Mouse (Mus musculus) forebrain, embryonic 14.5 days (tissue): ENCODE measurements at regions not wholly inside any gene's neighbourhood (a gene's known extent, or its start where the extent isn't known, plus 50 kb on each side); places are given as distances from the start of the nearest gene placed in this dataset.
A peak's percentile ranks its signal among the peaks of the same experiment; 100 is the strongest.
"Not testable (repeated sequence)": the region's sequence is repeated elsewhere in the genome, so short reads cannot be mapped to it uniquely, and the experiment has no call there.

ENCODE experiments used
- ATAC-seq: fragments of 200-750 bp; cut with Nextera tagmentation; 2 replicates; pipeline ENCODE4 v1.8.0; 2017; ENCODE audit warnings: mild to moderate bottlenecking, moderate library complexity
- DNase-seq: peaks from one replicate; pipeline ENCODE4 v3.0.0-alpha.2; 2015; ENCODE audit warnings: low spot score
- H3K27ac ChIP-seq: fragments of 300-500 bp; sonication (generic); 2 replicates; pipeline ENCODE4 v1.5.1; 2014; ENCODE audit warnings: low read depth, mild to moderate bottlenecking, control low read depth, low read length, moderate library complexity
- H3K27me3 ChIP-seq: fragments of 300-500 bp; sonication (generic); replicated peaks from 2 replicates; pipeline ENCODE4 v1.6.1; 2014; ENCODE audit warnings: low read length, control low read depth, mixed read lengths; ENCODE audit not compliant: control insufficient read depth, insufficient read depth
- H3K36me3 ChIP-seq: fragments of 300-500 bp; sonication (generic); 2 replicates; pipeline ENCODE4 v1.6.1; 2014; ENCODE audit warnings: low read length, control low read depth; ENCODE audit not compliant: control insufficient read depth, insufficient read depth
- H3K4me1 ChIP-seq: fragments of 300-500 bp; sonication (generic); 2 replicates; pipeline ENCODE4 v1.6.1; 2014; ENCODE audit warnings: antibody characterized with exemption, low read length, control low read depth; ENCODE audit not compliant: control insufficient read depth, insufficient read depth
- H3K4me2 ChIP-seq: fragments of 300-500 bp; sonication (generic); 2 replicates; pipeline ENCODE4 v1.6.1; 2014; ENCODE audit warnings: mild to moderate bottlenecking, control low read depth, low read length
- H3K4me3 ChIP-seq: fragments of 300-500 bp; sonication (generic); 2 replicates; pipeline ENCODE4 v1.5.1; 2014; ENCODE audit warnings: low read depth, low read length, control low read depth
- H3K9ac ChIP-seq: fragments of 300-500 bp; sonication (generic); 2 replicates; pipeline ENCODE4 v1.6.1; 2014; ENCODE audit warnings: mild to moderate bottlenecking, low read length, control low read depth, moderate library complexity
- H3K9me3 ChIP-seq: fragments of 300-500 bp; sonication (generic); replicated peaks from 2 replicates; pipeline ENCODE4 v1.6.1; 2016; ENCODE audit warnings: low read length, control low read depth, mixed read lengths; ENCODE audit not compliant: control insufficient read depth
- WGBS: fragments of 180-500 bp; shearing (Covaris S2); extraction: QIAGEN DNeasy Blood & Tissue Kit; methylation state at CpG from one replicate; pipeline ENCODE4 v1.1.7; 2014; 5-methylcytosine and 5-hydroxymethylcytosine counted together

- Histone ChIP-seq H3K27me3 (no peaks in the 10 kb centered on the region), H3K4me2 (no peak overlapping the region), H3K4me3 (no peak overlapping the region), H3K36me3 (no peaks in the 10 kb centered on the region), H3K9me3 (no peaks in the 10 kb centered on the region), H3K4me1 (no peaks in the 10 kb centered on the region), H3K27ac (no peak overlapping the region), H3K9ac (no peak overlapping the region)
- DNase-seq (no peak), ATAC-seq (no peak)
- WGBS: 19% methylated on average over 2 of the region's 2 CpGs
Measured at GRCm38 (mm10) chr13:6922357-6922721, 273.8 kb upstream of the Pfkp start.

DNA sequence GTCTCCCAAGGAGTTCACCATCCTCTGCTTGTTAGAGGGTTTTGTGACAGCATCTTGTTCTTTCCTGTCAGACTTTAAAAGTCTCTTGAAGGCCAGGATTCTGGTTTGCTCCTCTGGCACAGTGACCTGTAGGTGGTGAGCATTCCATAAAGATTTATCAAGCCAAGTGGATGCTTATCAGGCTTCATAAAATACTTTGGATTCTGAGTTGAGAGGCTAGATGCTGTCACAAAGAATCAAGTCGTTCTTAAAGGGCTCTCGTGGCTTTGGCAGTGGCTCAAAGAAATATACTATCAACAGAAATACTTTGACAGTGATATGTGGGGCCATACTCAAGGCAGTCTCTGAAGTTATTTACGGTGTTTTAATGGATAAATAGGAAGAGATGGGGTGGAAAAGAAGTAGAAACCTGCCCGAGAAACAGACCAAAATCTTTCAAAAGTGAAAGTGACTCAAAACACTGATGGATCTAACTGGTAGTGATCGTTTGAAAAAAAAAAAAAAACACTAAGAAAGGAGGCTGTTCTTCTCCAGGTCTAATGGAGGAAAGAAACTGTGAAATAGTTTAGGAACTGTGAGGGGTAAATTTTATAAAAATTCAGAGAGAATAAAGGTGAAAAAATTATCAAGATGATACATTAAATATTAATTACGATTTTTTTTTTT is 273.2 kb upstream of the Pfkp start:
- no peaks in the 10 kb centered on the region for H3K27me3 ChIP-seq
- no peak overlapping the region for H3K4me2 ChIP-seq
- H3K4me3 ChIP-seq: no peak overlapping the region
- H3K9me3 ChIP-seq: no peaks in the 10 kb centered on the region
- H3K9ac ChIP-seq: no peak overlapping the region
- no peak overlapping the region for H3K27ac ChIP-seq
- DNase-seq (no peak), ATAC-seq (no peak)
- H3K36me3 ChIP-seq: no peaks in the 10 kb centered on the region
- 62% methylated on average over 6 of the region's 6 CpGs for WGBS
- H3K4me1 ChIP-seq: no peaks in the 10 kb centered on the region

- no peak overlapping the region for H3K4me3 ChIP-seq
- no peaks in the 10 kb centered on the region for H3K4me1 ChIP-seq
- H3K27me3 ChIP-seq: no peaks in the 10 kb centered on the region
- no peak for ATAC-seq
- no peaks in the 10 kb centered on the region for H3K36me3 ChIP-seq
- no peak overlapping the region for H3K27ac ChIP-seq
- no peak for DNase-seq
- no peaks in the 10 kb centered on the region for H3K9me3 ChIP-seq
- H3K4me2 ChIP-seq: no peak overlapping the region
- H3K9ac ChIP-seq: no peak overlapping the region
Measured at GRCm38 (mm10) chr13:6906000-6906399, 257.4 kb upstream of the Pfkp start.

DNA sequence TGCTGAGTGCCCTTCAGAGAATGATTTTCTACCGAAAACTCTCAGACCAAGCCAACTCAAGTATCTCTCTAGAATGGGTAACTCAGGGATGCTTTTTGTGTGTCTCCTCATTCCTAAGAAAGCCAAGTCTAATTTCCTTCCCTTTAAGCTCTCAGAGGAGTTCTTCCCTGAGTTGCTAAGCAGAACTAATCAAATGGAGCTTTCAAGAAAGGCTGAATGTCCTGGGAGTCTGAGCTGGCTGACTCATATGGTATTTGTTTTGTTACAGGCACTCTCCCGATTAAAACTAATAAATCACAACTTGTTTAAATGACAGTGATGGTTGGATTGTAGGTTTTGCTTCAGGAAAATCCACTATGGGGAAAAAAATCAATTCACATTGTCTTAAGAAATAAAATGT is 253.1 kb upstream of the Pfkp start:
- ATAC-seq (no peak), DNase-seq (no peak)
- WGBS: 90% methylated on average over 2 of the region's 2 CpGs

DNA sequence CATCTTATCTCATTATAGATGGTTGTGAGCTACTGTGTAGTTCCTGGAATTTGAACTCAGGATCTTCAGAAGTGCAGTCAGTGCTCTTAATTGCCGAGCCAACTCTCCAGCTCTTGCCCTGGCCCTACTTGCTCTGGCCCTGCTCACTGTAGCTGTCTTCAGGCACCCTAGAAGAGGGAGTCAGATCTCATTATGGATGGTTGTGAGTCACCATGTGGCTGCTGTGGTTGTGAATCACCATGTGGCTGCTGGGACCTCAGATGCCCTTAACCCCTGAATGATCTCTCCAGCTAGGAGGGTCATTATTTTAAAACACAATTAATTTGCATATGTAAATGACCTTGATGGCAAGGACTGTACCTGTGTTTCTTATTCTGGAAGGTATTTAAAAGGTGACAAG is 249.1 kb upstream of the Pfkp start:
- no peaks in the 10 kb centered on the region for H3K36me3 ChIP-seq
- ATAC-seq: peak; percentile 34; the same call in 1 of the 2 replicates
- 84% methylated on average over 1 of the region's 1 CpGs for WGBS
- no peak for DNase-seq
- H3K4me2 ChIP-seq: no peak overlapping the region
- no peaks in the 10 kb centered on the region for H3K27me3 ChIP-seq
- H3K9me3 ChIP-seq: no peaks in the 10 kb centered on the region
- H3K4me1 ChIP-seq: no peaks in the 10 kb centered on the region
- H3K4me3 ChIP-seq: no peak overlapping the region
- no peak overlapping the region for H3K9ac ChIP-seq
- H3K27ac ChIP-seq: no peak overlapping the region

More for the DNA sequence above, 253.1 kb upstream of the Pfkp start:
- Histone ChIP-seq H3K9ac (no peak overlapping the region), H3K27me3 (no peaks in the 10 kb centered on the region), H3K9me3 (no peaks in the 10 kb centered on the region), H3K36me3 (no peaks in the 10 kb centered on the region), H3K27ac (no peak overlapping the region), H3K4me1 (no peaks in the 10 kb centered on the region), H3K4me2 (no peak overlapping the region), H3K4me3 (no peak overlapping the region)

GRCm38 (mm10) chr13:6891458-6892076 is 243.0 kb upstream of the Pfkp start:
- Histone ChIP-seq H3K4me2 (no peak overlapping the region), H3K27me3 (no peaks in the 10 kb centered on the region), H3K4me3 (no peak overlapping the region), H3K9me3 (no peaks in the 10 kb centered on the region), H3K36me3 (no peaks in the 10 kb centered on the region), H3K9ac (no peak overlapping the region), H3K27ac (no peak overlapping the region), H3K4me1 (no peaks in the 10 kb centered on the region)
- DNase-seq (peak; percentile 42), ATAC-seq (peak; percentile 50; the same call in 1 of the 2 replicates)
- WGBS: 24% methylated on average over 5 of the region's 5 CpGs

DNA sequence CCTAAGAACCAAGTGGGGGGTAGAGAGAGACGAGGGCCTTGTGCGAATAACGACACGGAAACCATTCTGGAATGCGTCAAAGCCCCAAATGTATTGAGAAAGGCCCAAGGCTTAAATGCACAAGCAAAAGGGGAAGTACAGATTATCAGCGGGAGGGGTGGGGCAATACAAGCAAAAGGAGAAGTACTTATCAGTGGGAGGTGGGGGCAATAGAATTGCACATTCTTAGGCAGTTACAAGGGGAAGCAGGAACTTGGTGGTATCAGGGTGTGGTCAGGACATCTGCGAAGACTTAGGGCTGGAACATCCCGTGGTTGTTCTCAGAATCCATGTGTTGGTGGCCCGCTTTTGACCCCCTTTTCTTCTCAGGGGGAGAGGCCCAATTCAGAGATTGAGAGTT is 240.9 kb upstream of the Pfkp start:
- not testable (repeated sequence) for H3K36me3 ChIP-seq, H3K27me3 ChIP-seq, H3K9me3 ChIP-seq, ATAC-seq, H3K4me3 ChIP-seq, H3K4me1 ChIP-seq, H3K9ac ChIP-seq, DNase-seq, H3K4me2 ChIP-seq, H3K27ac ChIP-seq
- 85% methylated on average over 9 of the region's 9 CpGs for WGBS

- no peaks in the 10 kb centered on the region for H3K36me3 ChIP-seq
- no peak overlapping the region for H3K9ac ChIP-seq
- no peak for DNase-seq
- H3K27ac ChIP-seq: no peak overlapping the region
- no peak overlapping the region for H3K4me3 ChIP-seq
- no peaks in the 10 kb centered on the region for H3K27me3 ChIP-seq
- no peaks in the 10 kb centered on the region for H3K4me1 ChIP-seq
- no peak overlapping the region for H3K4me2 ChIP-seq
- WGBS: 100% methylated on average over 1 of the region's 1 CpGs
- no peak for ATAC-seq
- H3K9me3 ChIP-seq: no peaks in the 10 kb centered on the region
Measured at GRCm38 (mm10) chr13:6888381-6888780, 239.8 kb upstream of the Pfkp start.

DNA sequence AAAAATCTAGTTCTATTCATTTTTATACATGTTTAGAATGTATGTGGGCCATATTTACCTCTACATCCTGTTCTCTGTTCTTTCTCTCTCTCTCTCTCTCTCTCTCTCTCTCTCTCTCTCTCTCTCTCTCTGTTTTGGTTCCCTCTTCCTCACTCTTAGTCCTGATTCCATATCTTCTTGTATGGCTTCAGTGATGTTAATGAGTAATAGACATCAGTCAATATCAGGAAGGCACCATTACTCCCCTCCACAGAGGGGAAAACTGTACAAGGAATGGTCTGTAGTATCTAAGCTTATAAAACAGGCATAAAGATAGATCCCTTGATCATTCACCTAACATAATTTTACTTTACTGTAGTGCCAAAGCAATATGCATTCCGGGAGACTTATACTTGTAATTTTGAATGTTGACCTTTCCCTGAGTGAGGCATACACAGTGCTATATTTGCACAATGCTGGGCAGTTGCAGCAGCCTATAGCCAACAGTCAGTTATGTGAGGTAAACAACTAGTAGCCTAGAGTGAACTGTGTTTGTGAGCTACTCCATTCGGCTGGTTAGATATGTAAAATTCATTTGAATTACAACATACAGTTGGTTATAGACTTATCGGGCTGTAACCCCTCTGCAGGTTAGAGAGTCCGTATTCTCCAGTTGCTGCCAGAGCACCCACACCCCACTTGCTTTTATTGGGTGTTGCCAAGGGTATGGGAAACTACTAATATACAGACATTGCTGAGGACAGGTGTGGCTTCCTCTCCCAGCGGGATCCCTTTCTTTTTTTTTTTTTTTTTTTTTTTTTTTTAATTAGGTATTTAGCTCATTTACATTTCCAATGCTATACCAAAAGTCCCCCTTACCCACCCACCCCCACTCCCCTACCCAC is 228.7 kb upstream of the Pfkp start:
- ATAC-seq: no peak
- no peak overlapping the region for H3K27ac ChIP-seq
- no peak overlapping the region for H3K4me3 ChIP-seq
- H3K36me3 ChIP-seq: no peaks in the 10 kb centered on the region
- H3K27me3 ChIP-seq: no peaks in the 10 kb centered on the region
- no peak overlapping the region for H3K9ac ChIP-seq
- DNase-seq: no peak
- H3K4me1 ChIP-seq: no peaks in the 10 kb centered on the region
- WGBS: 95% methylated on average over 5 of the region's 5 CpGs
- no peak overlapping the region for H3K4me2 ChIP-seq
- no peaks in the 10 kb centered on the region for H3K9me3 ChIP-seq
